Mouse (Mus musculus): ENCODE data around the gene Rrp1b. TPM values are rescaled to one million over a fixed set of nuclear protein-coding genes. Genes with fewer than 3 reads are reported as not detected.

Rrp1b gene
- 10 to 100 TPM; 18.4 to 23.4 (median 19.3) TPM for total RNA-seq (2022)

- DNase-seq (ENCODE audit: low spot score in 2 of 2), result peak; percentile 30 to 61
Measured at GRCm38 (mm10) chr17:32035609-32036508, at the start of gene Rrp1b, which contains the start of gene Hsf2bp. Rrp1b (plus strand) TSS chr17:32036100. Hsf2bp (minus strand) TSS chr17:32036349.

GRCm38 (mm10) chr17:31986915-31987314 is 49.0 kb upstream of the Rrp1b start:
- no peak for DNase-seq (ENCODE audit: low spot score in 2 of 2)

DNA sequence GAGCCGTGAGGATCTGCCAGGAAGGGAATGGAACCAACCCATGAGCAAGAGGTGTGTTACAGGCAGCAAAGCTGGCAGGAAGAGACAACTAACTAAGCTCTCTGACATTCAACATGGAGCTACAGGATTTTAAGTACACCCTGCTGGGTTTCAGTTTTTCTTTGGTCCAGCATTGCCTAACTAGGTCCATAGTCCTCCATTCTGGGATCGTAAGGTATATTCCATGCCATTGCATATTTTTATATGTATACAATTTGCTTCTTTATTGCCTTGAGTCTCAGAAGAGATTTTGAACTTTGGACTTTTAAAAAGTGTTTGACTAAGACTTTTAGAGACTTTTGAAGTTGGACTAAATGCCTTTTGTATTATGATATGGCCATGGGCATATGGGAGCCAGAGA is 46.9 kb upstream of the Rrp1b start:
- no peak for DNase-seq (ENCODE audit: low spot score in 2 of 2)

DNA sequence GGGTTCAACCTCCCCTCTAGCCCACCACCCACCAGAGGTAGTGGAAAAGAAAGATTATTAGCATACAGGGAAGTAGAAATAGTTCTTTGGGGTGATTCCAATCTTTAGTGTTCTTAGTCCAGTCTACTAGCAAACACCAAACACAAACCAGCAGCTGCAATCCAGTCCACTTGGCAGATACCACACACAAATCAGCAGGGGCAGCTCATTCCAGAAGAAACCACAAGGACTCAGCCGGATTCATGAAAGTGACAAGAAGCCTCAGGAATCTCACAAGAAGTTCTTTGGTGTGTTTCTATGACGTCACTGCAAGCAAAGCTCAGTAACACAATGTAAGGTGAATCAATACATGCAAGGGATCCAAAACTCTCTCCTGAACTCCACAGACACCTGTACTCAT is 43.9 kb upstream of the Rrp1b start:
- DNase-seq (ENCODE audit: low spot score in 2 of 2), result no peak

- no peak for DNase-seq (ENCODE audit: low spot score in 2 of 2)
Measured at GRCm38 (mm10) chr17:31993354-31993753, 42.5 kb upstream of the Rrp1b start.

DNA sequence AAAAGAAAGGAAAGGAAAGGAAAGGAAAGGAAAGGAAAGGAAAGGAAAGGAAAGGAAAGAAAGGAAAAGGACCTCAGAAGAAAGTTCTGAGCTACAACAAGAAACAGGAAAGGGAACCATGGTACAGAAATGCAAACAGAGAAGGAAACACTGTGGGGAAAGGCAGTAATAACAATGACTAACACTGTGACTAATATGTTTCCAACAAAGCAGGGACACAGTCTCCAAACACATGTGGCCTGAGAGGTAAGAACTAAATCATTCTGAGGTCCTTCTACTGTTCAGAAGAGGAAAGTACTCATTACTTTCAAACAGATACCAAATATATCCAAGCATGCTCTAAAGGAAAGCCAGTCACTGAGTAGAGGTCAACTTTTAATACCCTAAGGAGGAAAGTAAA is 41.8 kb upstream of the Rrp1b start:
- DNase-seq (ENCODE audit: low spot score in 2 of 2), result no peak

GRCm38 (mm10) chr17:31995784-31996183 is 40.1 kb upstream of the Rrp1b start:
- no peak for DNase-seq (ENCODE audit: low spot score in 2 of 2)

DNA sequence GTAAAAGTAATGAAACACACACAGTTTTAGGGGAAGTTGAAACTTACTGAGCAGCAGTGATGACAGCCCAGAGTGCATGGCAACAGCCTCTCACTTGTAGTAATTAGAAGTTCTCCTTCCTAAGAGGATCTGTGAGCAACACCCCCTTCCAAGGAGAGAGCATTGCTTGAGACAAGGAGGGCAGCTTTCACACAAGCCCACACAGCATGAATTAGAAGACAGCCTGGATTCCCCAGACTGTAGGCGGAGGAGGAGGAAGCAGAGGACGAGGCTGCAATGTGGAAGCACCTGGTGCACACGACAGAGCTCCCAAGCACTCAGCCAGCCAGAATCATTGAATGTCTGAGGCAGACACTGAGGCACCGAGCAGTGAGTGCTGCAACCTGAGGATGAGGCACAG is 39.6 kb upstream of the Rrp1b start:
- no peak for DNase-seq (ENCODE audit: low spot score in 2 of 2)

GRCm38 (mm10) chr17:31998351-31998750 is 37.5 kb upstream of the Rrp1b start:
- no peak for DNase-seq (ENCODE audit: low spot score in 2 of 2)

DNA sequence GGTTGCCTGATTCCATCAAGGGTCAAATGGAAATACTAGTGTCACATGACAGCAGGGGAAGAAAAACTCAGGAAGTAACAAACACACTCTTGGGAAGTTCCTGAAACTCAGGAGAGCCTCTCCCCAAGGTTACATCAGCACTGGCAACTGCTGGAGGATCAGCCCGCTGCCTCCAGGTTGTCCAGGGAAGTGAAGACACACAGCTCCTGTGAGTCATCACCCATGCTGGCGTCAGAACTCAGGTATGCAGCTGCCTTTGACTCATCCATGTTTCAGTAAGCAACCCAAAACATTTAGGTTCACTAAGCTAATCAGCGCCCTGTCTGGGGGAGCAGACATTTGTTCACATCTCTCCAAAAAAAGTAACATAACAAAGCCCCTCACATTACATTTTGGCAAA is 32.6 kb upstream of the Rrp1b start:
- DNase-seq (ENCODE audit: low spot score in 2 of 2), result no peak

- no peak for DNase-seq (ENCODE audit: low spot score in 2 of 2)
Measured at GRCm38 (mm10) chr17:32006800-32007199, 29.1 kb upstream of the Rrp1b start.

DNA sequence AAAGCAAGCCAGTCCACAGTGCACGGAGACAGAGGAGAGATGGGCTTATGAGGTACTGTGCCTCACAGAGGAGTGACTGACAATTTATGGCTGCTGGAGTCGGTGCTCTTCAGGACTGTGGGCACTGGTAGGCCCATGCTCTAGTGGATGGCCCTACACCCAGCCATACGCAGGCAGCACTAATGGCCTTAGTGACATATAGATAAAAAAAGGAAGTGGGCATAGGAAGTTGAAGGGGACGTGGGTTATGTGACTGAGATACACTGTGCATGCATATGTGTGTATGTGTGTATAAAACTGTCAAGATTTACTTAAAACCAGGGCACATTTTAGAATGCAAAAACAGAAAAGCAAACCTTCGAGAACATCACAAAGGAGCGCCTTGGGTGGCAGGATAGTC is 24.2 kb upstream of the Rrp1b start:
- no peak for DNase-seq (ENCODE audit: low spot score in 2 of 2)

GRCm38 (mm10) chr17:32012254-32012653 is 23.6 kb upstream of the Rrp1b start:
- DNase-seq (ENCODE audit: low spot score in 2 of 2), result no peak

DNA sequence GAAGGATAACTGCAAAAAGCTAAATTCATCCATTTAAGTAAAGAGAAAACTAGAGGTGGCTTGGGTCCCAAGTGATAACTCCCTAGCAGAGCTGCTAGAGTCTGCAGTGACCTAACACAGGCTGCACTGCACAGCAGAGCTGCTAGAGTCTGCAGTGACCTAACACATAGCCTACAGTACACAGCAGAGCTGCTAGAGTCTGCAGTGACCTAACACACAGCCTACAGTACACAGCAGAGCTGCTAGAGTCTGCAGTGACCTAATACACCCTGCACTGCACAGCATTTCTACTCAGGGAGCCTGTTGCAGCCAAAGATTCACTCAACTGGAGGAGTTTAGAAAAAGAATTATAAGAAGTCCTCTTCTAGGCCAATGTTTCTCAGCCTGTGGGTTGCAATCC is 22.2 kb upstream of the Rrp1b start:
- DNase-seq (ENCODE audit: low spot score in 2 of 2), result no peak

- no peak for DNase-seq (ENCODE audit: low spot score in 2 of 2)
Measured at GRCm38 (mm10) chr17:32016481-32016880, 19.4 kb upstream of the Rrp1b start.

DNA sequence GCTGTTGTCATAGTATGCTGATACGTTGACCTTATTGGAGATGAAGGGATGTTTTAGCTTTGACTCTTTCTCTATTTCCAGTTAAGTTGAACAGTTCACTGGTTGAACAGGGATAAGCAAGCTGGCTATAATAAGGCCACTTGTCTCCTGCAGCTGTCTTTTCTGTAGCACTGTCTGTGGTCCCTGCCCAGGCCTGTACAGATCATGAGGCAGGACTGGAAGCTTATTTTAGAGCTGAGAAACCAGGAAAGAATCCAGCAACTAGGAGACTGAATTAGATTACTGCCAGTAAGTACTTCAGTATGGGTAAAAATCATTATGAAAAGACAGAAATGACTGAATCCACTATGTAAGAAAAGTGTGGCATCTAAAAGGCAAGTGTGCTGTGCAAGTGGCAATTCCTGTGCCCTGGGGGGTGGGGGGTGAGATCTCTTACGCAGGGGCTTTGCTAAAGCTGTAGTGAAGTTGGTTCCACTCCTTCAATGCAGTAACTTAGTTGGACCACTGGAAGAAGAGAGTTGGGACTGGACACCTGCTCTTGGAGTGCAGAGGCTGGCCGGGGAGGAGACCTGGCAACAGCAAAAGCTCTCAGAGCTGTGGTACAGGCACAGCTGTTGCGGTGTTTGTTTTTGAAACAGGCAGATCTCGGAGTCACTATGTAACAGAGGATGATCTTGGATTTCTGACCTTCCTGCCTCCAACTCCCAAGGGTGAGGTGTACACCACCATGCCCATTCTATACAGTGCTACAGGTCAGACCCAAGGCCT is 17.6 kb upstream of the Rrp1b start:
- DNase-seq (ENCODE audit: low spot score in 2 of 2), result no peak

GRCm38 (mm10) chr17:32021981-32022380 is 13.9 kb upstream of the Rrp1b start:
- no peak for DNase-seq (ENCODE audit: low spot score in 2 of 2)

GRCm38 (mm10) chr17:32022551-32022950 is 13.3 kb upstream of the Rrp1b start:
- DNase-seq (ENCODE audit: low spot score in 2 of 2), result no peak

DNA sequence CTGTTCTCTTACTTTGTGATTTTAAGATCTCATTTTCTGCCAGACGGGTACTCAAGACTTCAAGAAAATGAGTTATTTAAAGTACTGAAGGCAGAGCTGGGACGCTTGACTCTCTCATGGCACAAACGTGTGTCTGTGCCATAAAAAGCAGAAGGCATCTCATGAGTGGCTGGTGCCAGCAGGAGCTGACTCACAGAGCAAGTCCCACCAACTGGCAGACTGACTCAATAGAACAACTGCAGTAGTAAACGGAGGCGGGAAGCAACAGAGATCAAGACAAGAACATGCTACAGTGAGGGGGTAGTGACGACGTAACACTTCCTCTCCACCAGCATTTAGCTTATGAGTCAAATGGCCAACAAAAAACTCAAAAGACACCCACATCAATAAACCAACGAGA is 12.8 kb upstream of the Rrp1b start:
- peak; percentile 80 to 88 for DNase-seq (ENCODE audit: low spot score in 2 of 2)

GRCm38 (mm10) chr17:32024671-32025073 is 11.2 kb upstream of the Rrp1b start:
- DNase-seq (ENCODE audit: low spot score in 2 of 2), result no peak

DNA sequence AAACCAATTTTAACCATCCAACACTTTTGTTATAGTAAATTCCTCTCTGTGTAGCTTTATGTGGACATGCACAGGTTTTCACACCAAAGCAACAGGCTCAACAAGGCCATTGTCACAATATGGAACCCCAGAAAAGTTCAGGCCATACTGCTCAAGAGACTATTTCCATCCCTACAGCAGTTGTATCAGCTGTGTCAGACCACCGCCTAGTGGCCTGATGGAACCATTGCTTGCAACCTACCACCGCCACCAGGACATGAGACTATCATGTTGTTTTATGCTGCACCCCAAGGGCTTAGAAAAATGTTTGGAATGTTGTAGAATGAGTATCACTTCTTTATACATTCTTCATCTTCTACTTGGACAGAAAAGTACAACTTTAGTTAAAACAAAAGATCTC is 10.5 kb upstream of the Rrp1b start:
- peak in 1 of 2 experiments; percentile 64 for DNase-seq (ENCODE audit: low spot score in 2 of 2)

DNA sequence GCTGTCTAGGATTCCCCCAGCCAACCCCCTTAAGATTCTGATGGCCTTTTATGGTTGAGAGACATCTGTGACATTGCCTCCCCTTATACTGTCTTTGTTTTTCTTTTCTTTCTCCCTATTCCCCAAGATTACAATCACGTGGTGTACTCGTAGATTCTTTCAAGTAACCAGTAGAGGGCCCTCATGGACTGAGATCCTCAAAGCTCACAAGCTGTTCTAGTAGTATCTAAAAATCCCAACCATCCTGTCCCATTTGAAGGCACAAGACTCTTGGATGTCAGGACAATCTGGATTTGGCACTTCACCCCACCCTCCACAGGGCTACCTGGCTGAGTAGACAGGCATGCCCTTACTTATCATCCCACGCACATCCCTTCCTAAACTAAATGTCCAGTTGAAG is 8.2 kb upstream of the Rrp1b start:
- no peak for DNase-seq (ENCODE audit: low spot score in 2 of 2)

DNA sequence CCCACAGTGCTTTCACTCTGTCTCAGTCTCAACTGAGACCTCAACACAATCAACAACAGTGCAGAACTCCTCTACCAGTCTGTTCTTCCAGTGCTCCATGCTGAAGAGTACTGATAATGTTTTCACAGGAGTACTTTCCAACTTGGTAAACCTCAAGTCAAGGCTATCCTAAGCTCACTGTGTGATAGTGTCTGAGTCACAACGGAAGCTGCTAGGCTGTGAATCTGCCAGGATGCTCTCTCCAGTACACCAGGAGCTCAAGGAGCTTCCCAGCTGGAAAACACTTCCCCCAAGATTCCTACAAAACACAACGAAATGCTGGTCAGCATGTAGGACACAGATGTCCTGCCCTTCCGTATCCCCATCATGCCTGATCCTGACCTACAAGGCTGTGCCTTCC is 7.6 kb upstream of the Rrp1b start:
- DNase-seq (ENCODE audit: low spot score in 2 of 2), result no peak
